Mouse (Mus musculus) gonadal fat pad, adult 2 months (tissue): Measurements from ENCODE around the gene Gm44502. TPM values are rescaled to one million over a fixed set of nuclear protein-coding genes. Genes with fewer than 3 reads are reported as not detected.

ENCODE experiments used
- DNase-seq: peaks from one replicate; pipeline ENCODE4 v3.0.0-alpha.2; 2012; ENCODE audit warnings: low read depth
- polyA plus RNA-seq: library from polyadenylated mRNA; depleted of rRNA; stranded (reverse); fragments of >200 nt; gene quantifications from 2 replicates; pipeline ENCODE4 v1.2.3, GENCODE M21; 2012; rRNA removed

The Gm44502 gene
- polyA plus RNA-seq, result 0.32 and 0.33 TPM in 2 replicates

DNA sequence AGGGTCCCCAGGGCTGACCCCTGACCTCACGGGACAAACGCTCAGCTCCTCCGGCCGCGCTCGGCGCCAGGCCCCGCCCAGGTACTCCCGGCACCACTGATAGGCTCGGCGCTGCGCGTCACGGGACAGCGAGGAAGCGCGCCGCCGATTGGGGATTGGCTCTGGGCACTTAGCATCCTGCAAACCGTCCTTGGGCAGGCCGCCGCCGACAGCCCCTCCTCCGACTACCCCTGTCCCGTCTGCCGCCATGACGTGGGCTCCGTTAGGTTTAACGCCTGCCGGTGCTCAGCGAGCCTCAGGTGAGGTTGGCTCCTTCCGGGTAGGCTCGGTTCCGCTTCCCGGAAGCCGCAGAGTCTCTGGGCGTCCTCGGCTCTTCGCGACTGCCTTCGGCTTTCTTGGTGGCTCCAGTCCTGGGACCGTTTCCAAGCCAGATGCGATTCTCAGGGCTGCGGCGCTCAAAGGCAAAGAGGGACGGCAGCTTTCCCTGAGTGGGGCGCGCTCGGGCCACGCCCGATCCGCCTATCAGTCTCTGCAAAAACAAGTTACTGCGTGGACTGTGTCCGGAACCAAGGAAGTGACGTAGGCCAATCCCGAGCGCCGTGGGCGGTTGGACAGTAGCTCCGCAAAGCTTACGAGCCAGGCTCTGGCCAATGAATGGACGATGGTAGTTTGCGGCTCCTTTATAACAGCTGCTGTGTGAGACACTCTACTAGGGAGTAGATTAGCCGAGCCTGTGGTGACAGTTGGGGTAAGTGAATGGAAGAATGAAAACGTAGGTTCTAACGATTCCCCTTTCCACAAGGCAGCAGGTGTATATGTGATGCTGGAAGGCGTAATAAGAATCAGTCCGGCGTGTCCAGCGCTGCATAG is at the start of gene Gm44502, which contains the start of the genes C730034F03Rik and Chkb:
Gene Gm44502 (minus strand): TSS at position 345 of the 870 bp plus-strand sequence.
Gene C730034F03Rik (plus strand): TSS at position 238 of the 870 bp plus-strand sequence.
Gene Chkb (minus strand): TSS at position 557 of the 870 bp plus-strand sequence.
- DNase-seq, result peak; percentile 76

DNA sequence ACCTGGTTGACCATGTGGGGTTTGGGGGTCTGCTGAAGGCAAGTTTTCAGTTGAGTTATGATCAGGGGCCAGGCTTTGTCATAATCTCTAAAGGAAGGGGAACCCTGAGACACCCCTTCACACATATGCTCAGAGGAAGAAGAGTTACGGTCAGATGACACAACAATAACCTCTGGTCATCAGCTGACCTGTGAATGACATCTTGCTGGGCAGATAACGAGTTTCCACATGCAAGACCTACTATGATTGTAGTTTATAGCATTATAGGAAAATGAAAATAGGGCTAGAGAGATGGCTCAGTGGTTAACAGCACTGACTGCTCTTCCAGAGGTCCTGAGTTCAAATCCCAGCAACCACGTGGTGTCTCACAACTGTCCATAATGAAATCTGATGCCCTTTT is 49.1 kb upstream of the Gm44502 start:
- no peak for DNase-seq

DNA sequence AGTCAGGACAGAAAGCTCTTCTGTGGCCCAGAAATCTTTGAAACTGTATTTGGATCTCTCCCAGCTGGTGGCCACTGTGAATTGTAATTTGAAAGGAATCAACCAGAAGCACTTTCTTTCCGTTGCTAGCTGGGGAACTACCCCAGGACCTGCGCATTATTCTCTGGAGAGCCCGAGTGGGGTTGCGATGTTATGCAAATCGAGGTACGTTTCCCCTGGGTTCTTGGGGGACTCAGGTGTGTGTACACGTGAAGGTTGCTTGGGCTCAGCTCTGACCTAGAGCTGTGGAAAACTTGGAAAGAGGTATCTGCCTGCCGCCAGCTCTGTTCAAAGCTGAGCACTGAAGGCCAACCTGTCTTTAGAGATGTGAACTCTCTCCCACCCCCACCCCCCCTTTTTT is 48.3 kb upstream of the Gm44502 start:
- no peak for DNase-seq

DNA sequence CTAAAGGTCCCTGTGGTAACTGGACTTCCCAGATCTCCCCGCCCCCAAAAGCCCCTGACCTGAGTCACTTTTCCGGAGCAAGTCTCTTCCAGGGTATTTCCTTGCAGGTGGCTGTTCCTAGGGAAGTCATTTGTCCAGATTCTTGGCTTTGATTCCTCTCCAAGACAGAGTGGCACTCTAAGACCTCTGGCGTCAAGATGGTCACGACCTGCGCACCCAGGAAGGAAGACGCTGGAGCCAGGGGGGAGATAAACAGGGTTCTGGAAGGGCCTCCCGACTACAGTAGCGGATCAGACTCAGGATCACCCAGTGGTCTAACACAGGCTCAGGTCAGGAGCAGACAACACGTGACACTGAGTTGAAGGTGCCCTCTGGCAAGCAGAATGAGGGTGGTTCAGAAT is 47.6 kb upstream of the Gm44502 start, which contains the start of gene Arsa:
Gene Arsa (minus strand): TSS at position 335 of the 401 bp plus-strand sequence.
- no peak for DNase-seq

DNA sequence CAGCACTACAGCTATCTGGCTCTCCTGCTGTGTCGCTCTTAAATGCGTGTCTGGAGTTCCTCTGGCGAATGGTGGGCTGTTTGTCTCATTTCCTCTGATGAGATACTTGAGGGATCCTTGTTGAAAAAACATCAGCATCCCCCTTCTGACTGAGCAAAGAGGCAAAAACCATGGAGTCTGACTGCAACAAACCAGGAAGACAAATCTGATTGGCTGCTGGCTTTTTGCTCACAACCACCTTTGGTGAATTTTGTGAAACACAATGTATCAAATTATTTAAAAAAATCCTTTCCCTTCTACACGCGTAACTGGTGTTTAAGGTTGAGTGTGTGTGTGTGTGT is 46.9 kb upstream of the Gm44502 start:
- DNase-seq, result no peak

DNA sequence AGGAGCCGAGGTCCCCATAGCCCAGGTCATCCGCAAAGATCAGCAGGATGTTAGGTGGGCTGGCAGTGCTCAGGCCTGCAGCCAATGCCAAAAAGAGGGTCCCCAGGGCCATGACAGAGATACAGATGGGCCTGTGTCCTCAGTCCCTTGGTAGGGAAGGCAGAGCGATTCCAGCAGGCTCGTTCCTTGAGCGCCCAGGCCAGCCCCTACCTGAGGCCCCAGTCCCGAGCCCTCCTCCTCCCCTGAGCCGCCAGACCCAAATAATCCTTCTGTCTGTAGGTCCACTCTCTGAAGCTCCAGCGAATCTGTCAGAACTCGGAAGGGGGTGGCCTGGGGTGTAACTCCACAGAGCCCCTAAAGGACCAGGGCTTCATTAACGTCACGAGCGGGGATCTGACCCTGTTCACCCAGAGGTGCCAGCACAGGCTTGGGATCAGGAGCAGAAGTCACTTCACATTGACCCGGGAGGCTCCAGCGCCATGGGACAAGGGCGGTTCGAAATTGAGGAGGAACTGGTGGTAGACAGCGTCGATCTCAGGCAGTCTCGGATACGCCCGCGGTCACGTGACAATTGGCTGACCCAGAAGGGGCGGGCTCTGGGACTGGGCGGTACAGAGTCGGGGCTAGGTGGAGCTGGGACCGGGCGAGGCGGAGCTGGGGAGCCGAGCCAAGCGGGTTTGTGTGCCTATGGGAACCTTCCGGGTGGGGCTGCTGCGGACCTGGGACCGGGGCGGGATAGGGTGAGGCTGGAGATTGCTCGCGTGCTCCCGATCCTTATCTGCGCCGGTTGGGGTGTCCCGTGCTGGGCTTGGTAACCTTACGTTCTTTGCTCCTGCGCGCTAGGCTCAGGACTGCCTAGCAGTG is 46.3 kb upstream of the Gm44502 start:
- peak; percentile 20 for DNase-seq

DNA sequence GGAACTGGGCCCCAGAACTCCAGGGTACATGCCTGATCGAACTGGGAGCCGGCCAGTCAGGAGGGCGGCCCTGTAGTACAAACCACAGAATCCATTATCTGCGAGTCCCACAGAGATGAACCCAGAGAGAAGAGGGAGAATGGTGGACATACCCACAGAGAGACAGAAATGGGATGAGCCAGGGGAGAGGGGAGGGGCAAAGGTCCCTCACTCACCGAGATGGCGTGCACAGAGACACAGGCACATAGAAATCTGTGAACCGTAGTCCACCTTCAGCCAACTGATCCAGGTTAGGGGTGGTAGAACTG is 45.8 kb upstream of the Gm44502 start:
- no peak for DNase-seq

DNA sequence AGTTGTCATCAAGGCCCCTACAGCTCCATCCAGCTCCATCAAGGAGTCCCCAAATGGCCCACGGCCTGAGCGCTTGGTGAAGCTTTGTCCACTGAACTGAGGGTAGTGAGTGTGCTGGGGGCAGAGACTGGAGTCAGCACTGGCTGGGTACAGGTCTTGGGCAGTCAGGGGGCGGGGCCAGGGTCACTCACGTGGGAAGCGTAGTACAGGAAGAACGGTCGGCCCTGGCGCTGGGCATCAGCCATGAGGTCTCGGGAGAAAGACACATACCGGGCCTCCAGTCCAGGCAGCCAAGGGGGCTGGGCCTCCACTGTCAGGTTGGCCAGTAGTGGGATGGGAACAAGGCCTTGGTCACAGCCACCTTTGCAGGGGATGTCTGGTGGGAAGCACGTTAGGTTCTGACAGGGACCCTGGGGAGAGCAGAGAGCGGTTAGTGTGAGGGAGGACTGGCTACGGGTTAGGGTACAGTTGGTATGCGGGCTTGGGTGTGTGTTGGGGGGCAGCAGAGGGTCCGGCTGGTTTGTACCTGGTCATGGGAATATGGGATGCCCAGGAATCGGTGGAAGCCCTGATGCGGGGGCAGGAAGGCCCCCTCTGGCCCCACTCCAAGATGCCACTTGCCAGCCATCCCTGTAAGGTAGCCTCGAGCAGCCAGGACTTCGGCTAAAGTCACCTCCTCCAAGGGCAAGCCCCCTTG is 45.2 kb upstream of the Gm44502 start:
- no peak for DNase-seq

DNA sequence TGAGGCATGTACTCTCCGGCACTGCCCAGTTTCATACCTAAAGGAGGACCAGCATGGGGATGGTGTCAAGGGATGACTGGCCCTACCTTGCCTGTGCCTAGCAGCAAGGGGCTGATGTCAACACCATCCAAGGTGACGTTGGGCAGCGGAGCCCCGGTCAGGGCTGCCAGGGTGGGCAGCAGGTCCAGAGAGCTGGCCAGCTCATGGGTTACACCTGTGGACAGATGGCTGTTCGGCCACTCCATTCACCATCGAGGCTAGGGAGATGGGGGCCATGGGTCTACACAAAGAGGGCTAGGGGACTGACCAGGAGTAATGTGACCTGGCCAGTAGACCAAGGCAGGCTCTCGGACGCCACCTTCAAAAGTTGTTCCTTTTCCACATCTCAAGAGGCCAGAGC is 44.4 kb upstream of the Gm44502 start:
- no peak for DNase-seq

DNA sequence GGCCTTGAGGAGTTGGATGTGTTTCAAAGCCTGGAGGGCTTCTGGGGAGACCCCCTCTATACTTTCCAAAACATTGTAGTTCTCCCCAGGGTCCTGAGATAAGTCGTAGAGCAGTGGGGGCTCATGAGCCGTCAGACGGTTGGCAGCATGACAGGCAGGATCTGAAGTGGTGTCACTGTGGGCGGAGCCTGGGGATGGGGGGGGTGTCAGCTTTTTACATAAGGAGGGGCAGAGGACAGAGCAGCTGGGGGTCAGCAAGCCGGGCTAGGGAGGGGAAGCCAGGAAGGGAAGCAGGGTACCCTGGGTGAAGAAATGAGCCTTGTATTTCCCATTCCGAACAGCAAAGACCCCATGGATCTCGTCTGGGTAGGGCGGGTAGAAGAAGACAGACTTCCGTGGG is 43.9 kb upstream of the Gm44502 start:
- DNase-seq, result no peak

DNA sequence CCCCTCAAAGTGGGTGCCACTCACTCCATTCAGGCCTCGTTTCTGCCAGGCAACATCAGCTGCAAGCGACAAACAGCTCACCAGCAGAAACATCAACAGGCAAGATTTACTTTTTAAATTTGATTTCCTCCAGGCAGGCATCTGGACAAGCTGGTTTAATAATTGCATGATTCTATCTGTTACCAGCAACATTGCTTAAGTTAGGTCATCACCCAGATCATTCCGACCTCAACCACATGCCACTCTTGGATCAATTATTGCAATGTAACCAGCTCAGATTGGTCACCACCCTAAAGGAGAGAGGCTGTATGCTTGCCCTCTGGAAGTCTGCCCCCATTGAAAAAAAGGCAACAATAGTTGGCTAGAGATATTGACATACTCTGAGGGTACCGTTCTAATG is 42.0 kb upstream of the Gm44502 start:
- no peak for DNase-seq

DNA sequence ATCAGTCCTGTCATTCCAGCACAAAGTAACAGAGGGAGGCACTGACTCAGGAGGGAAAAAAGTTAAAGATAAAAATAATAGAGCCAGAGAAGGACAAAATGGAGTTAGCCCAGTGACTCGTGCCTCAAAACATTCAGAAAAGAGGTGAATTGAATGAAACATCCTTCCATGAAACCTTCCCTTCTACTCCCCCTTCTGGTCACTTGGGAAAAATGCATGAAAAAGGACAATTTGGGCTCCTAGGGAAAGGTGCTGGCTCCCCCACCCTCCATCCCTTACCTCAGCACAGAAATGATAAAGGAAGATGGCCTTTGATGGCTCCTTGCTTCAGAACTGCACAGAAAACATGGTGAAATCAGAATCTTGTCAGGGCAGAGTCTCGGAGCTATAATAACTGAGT is 39.1 kb upstream of the Gm44502 start:
- no peak for DNase-seq

DNA sequence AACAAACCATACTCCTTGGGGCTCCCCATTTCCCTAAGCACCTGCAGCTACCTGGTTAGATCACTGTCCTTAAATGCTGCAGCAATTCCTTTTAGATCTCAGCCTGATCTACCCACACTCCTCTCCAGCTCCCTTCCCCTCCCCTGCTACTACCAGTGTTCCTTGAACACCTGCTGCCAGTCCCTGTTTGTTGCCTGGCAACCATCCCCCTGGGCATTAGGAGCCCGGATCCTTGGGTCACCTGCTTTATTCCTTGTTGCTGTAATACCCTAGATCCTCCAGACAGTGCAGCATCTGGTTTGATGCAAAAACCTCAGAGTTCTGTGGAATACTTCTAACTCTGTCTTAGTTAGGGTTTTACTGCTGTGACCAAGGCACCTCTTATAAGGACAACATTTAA is 35.6 kb upstream of the Gm44502 start:
- no peak for DNase-seq

DNA sequence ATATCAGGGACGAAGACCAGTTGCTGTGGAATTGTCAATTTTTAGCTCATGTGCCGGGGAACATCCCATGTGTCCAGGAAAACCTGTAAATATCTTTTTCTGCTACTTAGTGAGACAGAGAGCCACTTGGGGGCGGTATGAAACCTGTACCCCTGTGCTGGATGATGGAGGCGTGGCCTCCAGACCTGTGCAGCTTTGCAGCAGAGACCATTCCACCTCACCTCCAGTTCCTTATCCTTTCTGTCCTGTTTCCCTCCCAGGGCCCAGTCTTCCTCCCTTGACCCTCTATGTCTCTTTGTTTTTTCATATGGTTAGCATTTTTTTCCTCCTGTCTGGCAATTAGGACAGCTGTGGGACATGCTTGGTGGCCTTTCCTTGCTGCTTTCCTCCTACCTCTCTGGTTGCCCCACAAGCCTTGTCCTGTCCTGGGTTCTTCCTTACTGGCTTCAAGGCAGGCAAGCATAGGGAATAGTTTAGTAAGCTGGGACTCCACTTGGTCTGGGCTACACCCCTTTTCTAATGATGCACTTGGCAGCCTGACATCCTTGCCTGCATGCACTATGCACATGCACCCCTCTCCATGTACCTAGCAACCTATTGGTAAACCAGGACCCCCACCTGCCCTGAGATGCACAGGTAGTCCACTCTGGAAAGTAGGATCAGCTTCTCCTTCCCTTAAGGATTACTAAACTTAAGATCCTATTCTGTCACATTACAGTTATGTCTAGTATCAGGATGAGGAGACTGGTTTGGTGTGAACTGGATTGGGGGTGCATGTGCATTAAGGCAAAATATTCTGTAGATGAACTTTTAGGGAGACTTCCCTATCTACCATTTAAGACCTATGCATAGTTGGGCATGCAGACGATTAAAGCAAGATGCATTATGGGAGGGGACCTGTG is 34.1 kb upstream of the Gm44502 start:
- no peak for DNase-seq

DNA sequence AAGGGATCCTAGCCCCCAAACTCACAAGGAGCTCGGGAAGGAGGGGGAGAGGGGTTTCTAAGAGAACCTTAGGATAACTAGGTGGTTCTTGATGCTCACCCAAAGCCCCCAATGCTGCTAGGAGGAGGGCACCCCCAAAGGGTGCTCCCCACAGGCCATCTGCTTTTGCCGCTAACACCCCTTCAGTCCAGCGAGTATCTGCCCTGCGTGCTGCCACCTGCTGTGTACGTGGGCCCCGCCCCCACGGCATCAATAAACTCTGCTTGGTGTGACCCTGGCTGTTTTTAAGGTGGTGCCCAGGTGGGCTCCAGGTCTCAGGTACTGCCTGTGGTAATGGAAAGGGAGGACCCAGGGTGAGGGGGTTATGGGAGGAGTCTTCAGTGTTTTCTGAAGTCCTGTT is 32.7 kb upstream of the Gm44502 start:
- DNase-seq, result no peak

DNA sequence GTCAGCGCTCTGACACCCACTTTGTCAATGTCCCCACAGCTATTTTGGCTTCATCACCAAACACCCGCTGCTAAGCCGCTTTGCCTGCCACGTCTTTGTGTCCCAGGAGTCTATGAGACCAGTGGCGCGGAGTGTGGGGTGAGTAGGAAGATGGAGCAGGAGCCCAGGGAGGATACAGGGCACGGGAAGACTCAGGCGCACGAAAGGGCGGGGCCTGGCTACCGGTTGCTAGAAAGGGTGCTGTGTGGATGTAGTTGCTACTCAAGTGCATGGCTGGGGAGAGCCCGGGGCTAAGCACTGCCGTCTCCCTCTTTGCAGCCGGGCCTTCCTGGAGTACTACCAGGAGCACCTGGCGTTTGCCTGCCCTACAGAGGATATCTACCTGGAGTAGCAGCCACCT is 31.8 kb upstream of the Gm44502 start:
- DNase-seq, result no peak

DNA sequence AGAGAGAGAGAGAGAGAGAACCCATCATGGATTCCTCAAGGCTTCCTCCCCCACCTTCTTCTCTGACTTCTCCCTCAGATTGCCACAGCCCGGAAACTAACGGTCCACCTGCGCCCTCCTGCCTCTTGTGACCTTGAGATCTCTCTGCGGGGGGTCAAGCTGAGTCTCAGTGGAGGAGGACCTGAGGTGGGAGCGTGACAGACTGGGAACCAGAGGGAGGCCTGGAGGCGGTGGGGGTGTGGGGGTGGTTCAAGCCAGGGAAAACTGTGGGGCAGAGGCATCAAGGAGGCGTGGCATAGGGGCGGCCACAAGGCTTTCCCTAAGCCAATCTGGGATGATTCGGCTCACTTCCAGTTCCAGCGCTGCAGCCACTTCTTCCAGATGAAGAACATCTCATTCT is 30.8 kb upstream of the Gm44502 start:
- DNase-seq, result no peak

DNA sequence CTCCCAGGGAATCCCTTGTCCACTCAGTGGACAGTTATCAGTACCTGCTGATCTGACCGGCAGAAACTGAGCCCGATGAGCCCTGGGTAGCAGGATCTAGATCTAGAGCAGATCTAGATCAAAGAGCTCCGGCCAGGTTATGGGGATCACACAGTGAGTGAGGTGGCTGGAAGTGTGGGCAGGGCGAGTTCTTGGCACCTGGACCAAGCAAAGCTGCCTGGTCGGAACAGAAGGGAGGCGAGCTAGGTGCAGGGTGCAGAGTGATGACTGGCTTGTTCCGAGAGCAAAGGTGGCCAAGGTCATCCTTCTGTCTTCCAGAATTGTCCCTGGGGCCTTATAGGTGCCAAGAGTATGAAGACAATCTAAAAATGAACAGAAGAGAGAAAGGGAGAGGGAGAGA is 30.3 kb upstream of the Gm44502 start:
- no peak for DNase-seq

DNA sequence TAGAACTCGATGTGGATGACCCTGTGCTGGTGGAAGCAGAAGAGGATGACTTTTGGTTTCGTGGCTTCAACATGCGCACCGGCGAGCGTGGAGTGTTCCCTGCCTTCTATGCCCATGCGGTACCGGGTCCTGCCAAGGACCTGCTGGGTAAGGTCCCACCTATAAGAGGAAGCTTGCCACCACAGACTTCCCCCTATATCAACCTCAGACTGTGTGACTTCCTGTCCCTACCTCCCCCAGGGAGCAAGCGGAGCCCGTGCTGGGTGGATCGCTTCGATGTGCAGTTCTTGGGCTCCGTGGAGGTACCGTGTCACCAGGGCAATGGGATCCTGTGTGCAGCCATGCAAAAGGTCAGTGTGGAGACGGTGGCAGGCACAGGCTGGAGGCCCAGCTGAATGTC is 29.4 kb upstream of the Gm44502 start:
- DNase-seq, result no peak

DNA sequence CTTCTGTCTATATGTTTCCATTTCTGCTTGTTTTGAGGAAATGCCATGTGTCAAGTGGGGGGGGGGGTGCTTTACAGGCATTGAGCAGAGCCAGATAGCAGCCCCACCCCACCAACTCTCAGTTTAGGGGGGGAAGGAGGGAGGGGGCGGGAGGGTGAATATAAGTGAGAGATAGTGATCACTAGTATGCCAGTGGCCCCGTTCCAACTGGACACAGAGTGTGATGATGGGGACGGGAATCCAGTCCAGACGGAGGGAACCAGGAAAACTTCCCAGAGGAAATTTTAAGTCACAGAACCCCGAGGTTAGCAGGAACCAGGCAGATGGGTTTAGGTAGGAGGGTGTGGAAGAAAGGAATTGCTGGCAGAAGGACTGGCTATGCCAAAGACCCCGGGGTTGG is 26.1 kb upstream of the Gm44502 start:
- no peak for DNase-seq

DNA sequence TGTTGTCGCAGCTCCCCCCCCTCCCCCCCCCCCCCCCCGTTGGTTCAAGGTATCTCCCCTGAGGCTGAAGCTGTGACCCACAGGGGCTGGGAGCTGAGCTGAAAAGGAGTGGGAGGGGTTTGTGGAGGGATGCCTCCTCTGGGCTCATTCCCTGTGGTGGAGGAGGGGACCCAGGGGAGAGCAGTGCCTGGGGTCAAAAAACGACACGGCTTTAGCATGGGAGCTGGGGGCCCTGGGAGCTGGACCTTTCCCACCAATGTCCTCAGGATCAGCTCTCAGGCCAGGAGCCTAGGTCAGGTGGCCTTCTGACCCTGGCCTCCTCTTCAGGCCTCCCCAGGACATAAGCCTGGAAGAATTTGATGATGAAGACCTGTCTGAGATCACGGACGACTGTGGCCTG is 25.4 kb upstream of the Gm44502 start:
- DNase-seq, result no peak
